Mouse (Mus musculus): ENCODE measurements around the gene Atr.

Atr gene

DNA sequence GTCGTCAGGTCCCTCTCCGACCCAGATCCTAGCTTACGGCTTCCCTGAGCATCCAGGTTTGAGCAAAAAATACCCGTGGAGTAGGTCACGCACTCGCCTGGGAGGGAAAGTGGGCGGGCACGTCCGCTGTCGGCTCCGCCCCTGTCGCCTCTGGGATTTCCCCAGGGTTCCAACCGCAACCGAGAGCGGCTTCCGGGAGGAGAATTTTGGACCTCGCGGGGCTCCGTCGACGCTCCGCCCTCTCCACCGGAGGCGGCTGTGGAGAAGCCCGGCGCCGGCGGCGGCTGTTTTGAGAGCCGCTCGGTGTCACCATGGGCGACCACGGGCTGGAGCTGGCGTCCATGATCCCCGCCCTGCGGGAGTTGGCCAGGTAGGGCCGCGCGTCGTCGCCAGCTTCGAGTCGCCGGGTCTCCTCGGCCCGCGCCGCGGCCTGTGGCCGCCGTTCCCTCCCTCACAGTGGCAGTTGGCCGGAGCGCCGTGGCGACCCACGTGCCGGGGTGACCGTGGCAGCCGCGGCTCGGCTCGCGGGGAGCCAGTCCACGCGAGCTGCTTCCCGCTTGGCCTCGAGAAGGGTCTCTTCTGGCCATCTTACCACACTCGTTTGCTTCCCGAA, at the start of gene Atr:
Gene Atr, plus strand, starts transcription at position 184 of the 613 bp plus-strand sequence.
- DNase-seq, result peak; percentile 95 to 96

DNA sequence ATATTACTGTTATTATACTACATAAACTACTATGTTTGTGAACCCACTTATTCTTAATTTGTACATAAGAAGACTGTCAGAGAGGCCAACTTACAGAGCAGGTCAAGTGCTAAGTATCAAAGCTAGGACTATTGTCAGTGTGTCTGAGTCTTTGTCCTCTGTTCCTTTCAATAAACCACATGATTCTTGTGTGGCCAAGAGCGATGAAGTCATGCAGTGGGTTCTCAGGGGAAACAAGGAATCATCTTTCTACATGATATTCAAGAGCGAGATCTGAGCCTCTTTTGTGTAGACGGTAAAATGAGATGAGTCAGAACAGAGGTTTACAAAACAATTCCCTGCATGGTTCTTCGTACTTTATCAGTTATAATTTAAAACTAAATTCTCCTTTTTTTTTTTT, 47.8 kb upstream of the Atr start:
- no peak for DNase-seq

DNA sequence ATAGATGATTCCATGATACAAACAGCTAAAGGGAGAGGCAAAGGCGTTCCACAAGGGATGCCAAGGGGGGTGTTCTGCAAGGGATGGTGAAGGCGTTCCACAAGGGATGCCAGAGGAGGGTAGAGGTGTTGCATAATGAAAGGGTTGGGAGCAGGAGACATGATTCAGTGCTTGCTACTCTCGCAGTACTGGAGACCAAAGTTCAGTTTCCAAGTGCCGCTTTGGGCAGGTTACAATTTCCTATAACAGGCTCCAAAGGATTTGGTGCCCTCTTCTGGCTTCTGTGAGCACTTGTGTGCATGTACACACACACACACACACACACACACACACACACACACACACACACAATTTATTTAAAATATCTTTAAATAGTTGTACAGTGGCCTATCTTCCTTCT, 45.6 kb upstream of the Atr start:
- no peak for DNase-seq

DNA sequence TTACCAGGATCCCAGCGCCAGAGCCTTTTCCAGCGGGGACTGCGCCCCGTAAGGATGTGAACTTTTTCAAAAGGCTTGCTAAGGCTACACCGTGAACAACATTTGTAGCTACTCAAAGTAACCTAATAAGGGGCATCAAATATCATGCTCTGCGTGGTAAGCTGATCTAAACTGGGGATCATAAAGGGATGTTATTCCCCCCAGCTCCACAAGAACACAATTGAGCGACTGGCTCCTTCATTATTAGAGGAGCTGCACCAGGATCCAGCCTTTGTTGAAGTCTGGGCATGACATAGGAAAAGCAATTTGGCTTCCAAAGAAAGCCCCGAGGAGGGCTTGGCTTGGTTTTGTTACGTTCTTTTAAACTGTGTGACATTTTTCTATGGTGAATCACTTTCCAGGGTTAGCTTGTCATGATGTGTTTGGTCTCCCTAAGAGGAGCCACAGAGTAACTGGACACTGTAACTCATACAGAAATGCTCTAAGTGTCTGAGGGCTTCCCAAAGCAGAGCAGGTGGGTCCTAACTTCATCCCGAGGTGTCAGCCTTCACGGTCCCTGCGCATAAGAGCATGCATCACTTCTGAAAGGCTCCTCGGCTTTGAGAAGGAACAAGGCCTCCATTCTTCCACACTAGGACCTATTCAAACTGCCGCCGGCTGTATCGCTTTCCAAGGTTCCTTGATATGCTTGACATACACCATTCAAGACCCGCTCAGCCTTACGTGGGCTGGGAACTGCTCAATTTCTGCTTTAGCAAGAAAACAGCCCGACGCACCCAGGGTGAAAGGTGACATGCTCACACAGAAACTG, 43.5 kb upstream of the Atr start:
- no peak for DNase-seq

DNA sequence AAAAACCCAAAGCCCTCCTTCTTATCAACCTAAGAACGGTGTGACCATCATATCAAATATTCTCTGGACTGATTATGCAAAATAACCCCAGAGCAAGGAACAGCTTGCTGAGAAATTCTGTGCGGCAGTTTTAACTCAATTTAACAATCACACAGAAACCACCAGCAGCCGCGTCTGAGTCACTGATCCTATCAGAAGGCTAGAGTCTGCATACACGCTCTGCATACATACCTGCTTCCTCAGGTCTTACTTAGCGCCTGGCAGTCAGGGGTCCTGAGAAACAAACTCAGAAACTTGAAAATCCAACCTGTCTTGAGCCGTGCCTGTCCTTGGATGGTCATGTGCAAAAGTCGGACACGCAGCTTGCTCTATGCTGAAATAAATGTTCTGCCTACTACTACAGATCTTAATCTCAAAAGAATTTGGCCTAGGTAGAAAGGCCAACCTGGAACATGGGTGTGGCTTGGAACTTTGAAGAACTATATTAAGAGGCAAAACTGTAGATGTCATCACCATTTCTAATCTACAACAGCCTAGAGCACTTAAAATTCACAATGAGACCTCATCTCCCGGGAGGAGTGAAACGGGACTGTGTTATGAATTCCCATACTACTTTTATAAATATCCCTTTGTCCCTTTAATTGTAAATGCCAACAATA, 42.3 kb upstream of the Atr start:
- DNase-seq, result no peak

DNA sequence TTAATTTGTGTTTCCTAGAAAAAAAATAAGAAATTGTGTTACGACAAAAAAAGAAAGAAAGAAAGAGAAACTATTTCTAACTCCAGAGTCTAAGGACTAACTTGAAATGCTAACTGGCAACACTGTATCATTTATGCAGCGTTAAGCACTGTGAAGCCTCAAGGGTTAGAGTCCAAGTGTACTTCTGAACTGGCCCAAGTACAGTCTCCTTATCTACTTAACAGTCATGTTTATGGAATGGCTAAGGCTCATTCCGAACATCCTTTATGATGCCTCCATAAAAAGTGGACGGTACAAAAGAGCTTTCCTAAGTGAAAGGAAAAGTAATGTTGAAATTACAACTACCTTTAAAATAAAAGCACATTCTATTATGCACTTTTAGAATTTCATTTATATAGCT, 41.7 kb upstream of the Atr start:
- no peak for DNase-seq

DNA sequence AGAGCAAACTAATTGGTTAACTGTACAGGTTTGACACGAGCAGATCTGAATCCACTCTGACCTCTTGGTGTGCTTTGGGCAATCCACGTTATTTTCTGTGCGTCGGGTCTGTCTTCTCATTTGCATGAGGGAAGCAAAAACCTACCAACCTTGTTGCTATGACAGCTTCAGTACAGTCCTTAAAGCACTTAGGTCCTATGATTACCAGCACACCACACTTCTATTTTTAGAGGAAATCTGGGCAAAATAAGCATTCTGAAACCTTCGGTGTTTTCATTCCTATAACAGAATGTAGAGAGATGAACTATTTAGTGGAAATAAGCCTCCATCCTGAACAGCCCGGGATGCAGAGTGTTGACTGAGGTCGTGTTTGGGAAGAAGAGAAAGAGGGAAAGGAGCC, 34.9 kb upstream of the Atr start:
- no peak for DNase-seq

DNA sequence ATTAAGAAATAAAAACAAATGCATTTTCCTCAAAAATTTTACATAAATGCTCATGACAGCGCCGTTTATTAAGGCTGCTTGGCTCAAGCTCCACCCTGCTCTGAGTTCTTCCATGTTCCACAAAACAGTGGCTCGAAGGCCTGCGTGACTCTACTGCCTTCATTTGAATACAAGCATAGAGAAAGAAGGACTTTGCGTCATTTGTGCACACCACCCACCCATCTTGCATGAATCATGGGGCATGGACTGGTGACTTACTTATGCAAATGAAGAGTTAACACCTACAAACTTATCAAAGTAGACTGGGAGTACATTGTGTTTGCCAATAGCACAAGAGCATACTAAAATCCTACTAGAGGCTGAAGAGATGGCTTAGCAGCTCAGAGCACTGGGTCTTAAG, 29.8 kb upstream of the Atr start:
- DNase-seq, result no peak

DNA sequence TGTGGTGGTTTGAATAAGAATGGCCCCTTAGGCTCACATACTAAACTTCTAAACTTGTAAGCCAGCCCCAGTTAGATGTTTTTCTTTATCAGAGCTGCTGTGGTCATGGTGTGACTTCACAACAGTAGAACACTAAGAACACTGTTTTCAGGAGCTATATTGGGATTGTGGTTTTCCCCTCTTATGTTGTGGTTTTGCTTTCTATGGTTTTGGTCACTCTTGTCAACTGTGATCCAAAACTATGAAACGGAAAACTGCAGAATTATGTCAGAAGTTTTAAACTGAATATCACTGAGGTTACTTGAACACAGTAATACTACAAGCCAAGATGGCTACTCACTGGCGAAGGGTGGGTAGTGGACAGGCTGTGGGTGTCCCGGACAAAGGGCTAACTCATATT, 24.6 kb upstream of the Atr start:
- no peak for DNase-seq

DNA sequence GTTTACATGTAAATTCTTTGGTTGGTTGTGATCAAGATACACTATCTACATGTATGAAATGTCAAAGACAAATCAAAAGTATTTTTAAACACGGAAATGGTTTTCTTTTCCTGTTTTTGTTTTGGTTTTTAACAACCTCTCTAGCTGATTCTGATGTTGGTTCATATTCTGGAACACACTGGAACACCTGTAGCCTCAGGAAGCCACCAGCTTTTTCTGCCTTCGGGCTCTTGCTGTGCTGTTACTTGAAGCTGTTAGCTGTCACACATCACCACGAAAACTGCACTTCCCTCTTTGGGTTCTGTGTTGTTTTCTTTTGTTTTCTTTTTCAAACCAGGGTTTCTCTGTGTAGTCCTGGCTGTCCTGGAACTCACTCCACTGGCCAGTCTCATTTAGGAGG, 22.6 kb upstream of the Atr start:
- no peak for DNase-seq

DNA sequence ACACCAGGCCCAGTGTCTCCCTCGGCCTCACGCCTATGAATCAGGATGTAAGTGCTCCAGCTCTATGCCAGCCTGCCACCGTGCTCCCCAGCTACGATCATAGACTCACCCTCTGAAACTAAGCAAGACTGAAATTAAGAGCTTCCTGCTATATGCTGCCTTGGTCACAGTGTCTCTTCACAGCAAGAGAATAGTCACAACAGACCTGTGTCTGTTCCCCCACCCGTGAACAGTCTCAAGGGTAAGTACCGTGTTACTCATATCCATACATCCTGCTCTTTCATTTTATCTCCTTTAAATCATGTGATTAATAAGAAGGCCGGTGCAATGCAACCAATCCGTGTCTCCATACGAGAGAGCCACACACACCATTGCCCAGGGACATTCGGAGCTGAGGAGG, 21.7 kb upstream of the Atr start:
- no peak for DNase-seq

DNA sequence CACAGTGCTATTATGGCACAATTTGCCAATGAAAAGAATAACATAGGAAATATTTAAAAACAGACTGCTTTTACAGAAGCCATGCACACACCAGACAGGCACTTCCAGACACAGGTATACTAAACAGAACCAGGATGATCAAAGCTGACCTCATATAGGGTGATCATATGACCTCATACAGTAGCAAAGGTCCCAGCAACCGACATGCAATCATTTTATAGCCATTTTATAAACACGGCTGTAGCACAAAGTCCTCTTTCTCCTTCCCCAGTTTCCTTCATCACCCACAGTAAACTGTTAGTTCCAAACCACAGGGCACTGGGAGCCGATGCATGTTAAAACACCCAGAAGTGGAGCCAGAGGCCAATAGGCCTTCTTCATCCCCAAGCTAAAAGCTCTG, 18.0 kb upstream of the Atr start:
- DNase-seq, result no peak

DNA sequence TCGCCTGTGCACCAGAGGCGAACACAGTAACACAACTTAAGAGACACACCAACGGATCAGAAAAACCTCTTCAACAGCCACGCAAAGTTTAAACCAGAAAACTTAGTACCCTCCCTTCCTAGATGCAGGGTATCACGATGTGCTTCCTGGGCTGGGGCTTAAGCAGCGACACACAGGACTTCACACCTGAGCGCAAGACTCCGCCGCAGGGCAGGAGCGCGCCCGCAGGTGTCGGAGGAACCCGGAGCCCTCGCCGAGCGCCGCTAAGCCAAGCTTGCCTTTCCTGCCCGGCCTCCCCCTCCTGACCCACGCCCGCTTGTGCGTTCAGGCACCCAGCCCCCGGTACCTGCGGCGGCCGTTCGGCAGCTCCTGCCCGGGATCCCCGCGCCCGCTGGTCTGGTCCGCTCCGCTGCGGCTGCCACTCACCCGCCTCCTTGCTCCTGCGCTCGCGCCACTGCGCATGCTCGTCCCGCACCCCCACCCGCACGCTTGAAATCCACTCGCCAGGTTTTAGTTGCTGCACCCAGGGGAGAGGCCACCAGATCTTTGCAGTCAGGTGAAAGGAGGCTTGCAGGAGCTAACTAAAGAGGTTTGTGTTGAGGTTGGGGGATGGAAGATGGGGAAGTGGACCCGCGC, 12.5 kb upstream of the Atr start, which contains the start of gene Pls1:
Gene Pls1, minus strand, starts transcription at position 487 of the 636 bp plus-strand sequence.
- peak; percentile 92 to 95 for DNase-seq

DNA sequence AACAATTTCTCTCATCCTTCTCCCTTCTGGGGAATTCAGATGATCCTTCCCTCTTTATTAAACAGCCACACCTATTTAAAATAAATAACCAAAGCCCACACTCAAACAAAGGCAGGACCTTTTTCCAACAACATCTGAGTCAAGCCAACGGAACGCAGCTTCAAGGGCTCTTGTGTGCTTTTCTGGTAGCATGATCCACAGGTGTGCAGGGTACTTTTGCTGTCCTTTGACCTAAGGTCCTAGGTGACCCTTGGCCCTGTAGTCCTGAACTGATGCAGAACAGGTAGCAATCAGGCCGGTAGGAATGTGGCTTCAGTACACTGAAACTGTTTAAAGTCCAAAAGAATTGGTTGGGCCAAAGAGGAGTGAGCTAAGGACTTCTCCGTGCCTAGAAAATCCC, 11.7 kb upstream of the Atr start:
- no peak for DNase-seq

DNA sequence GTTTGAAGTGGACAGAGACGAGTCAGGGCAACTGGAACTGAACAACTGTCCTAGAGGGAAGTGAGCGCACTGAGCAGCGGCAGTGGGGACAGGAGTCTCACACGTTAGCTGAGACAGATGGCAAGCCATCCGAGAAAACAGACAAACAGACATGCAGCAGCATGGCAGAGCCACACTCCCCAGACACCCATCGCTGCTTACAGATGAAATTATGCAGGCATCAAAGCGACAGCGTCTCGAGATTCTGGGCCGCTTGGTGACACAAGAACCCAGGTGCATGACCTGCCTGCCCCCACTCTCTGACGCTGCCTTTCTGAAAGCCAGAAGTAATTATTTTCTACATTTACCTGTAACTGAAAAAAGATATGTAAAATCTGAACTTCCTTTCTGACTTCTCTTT, 5.7 kb upstream of the Atr start:
- no peak for DNase-seq

DNA sequence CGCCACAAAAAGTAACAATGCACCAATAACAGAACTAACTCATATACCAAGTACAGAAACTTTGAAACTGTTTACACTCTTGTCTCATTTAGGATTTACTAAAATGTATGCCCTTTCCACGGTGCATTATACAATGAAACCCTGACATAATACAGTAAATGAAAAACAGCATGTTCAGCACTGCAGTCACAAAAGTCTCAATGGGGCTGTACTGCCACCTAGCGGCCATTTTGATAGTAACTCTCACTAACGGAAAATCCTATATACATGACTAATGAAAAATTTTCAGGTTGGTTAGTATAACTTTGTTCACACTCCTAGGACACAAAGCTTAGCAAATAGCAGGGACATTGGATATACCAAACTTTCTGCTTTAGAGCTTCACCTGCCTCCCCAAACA, 4.5 kb upstream of the Atr start:
- peak; percentile 88 to 92 for DNase-seq

DNA sequence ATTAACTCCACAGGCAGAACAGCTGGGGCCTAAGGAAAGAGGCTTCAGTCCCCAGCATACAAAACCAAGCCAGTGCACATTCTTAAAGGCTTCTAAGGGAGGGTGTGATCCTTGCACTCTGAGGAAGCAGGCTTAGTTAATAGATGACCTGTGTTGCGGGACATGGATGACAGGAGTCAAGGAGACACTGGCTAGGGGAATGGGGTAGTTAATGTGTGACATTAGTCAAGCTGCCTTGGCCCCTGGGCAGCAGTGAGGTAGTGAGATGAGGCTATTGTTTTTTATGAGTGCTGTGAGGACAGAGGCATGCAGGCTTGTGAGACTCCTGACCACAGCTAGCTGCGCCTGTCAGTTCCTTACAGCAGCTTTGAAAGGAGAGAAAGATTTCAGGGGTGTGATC, 2.5 kb upstream of the Atr start:
- no peak for DNase-seq

DNA sequence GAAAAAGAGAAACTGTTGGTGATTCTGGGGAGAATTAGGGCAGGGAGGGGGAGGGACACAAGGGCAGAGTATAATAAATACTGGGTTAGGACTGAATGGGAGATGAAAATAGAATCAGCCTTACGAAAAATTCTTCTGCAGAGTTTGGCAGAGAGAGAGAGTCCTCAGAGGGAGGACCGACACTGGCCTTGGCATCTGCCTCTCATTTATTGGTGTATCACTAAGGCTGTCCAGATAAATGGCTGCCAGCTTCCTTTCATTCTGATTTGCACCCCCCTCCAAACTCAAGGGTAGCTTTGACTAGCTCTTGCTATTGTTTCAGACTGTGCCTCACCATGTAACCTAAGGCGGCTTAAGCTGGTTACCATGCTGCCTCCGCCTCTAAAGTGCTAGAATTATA, 1.4 kb upstream of the Atr start:
- DNase-seq, result no peak

DNA sequence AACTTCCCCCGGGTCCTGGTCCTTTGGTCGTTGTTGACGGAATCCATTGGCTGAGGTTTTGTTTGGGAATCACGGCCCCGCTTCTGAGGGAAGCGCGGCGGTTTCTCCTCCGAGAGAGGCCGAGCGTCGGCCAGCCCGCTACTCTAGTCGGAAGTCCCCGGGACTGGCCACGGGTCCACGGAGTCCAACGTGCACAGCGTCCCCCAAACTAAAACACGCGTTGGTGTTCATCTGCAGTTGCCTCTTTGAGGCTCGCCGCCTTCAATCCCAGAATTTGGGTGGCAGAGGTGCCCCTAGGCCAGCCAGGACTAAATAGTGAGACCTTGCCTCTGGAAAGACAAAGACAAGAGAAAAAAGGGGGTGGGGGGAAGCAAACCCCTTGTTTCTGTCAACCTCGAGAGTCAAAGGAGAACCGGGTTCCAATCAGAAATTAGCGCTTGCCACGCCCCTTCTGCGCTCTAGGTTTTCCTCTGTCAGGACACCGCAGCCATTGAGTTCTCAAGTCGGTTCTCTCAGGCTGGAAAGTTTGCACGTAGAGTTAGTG, 702 bp downstream of the Atr start:
- DNase-seq, result peak in 1 of 2 experiments; percentile 34

DNA sequence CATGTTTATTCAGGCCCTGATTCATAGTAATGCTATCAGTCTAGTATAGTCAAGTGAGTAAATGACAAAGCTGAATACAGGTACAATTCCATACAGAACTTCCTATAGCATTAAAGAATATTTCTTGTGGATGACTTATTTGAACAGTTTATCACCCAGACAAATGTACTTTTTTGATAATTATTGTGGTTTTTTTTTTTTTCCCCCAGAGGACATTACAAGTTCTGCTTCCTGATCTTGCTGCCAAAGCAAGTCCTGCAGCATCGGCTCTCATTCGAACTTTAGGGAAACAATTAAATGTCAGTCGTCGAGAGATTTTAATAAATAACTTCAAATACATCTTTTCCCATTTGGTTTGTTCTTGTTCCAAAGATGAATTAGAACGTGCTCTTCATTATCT, 20.8 kb downstream of the Atr start:
- no peak for DNase-seq

DNA sequence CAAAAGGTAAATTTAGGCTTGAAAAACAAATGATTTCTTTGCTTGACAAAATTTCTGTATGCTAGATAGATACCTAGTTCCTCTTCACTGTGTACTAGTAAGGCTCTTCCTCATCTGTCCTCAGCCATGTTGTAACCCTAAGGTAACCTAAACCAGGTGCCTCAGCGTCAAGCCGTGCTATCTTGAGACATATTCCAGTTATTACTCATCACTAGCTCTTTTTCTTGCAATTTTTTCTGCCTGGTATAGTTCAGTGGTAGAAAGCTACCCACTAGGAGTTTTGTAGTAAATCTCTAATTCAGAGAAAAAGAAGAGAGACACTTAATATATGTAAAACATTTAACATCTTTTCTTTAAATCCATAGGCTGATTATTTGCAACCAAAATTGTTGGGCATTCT, 25.4 kb downstream of the Atr start:
- no peak for DNase-seq

DNA sequence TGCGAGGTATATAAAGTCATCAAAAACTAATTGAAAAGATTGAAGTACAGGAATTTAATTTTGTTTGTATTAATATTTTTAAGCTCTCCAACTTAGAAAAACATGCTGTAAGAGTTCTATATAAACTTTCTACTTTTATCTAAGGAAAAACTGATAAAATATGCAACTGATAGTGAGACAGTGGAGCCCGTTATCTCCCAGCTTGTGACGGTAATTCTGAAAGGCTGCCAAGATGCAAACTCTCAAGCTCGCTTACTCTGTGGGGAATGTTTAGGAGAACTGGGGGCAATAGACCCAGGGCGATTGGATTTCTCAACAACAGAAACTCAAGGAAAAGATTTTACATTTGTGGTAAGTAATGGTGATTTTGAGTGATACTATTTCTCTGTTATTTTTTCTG, 40.0 kb downstream of the Atr start:
- no peak for DNase-seq

DNA sequence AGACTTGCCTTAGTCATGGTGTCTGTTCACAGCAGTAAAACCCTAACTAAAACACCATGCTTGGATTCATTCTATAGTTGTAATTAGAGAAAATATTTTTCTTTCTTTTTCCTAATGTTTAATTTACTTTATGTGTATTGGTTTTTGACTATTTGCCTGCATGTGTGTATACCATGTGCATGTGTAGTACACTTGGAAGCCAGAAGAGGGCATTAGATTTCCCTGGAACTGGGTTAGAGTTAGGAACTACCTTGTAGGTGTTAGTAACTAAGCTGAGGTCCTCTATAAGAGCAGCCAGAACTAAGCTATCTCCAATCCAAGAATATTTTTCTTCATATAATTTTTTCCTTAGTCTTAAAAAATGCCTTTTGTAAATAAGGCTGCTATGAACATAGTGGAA, 75.5 kb downstream of the Atr start:
- no peak for DNase-seq

Data from cerebellum, postnatal 10 days (tissue).